Mouse (Mus musculus) ES-E14 (cell line): ENCODE data around the gene Xrcc2. TPM values are rescaled to one million over a fixed set of nuclear protein-coding genes. Genes with fewer than 3 reads are reported as not detected.
"Not testable (repeated sequence)": the region's sequence is repeated elsewhere in the genome, so short reads cannot be mapped to it uniquely, and the experiment has no call there.

Source experiments
- DNase-seq: peaks from one replicate; pipeline ENCODE4 v3.0.0-alpha.2; 2013; ENCODE audit warnings: low read depth, low spot score
- H3K27ac ChIP-seq: 2 replicates; pipeline ENCODE4 v1.5.1; 2012; ENCODE audit warnings: low read depth, mild to moderate bottlenecking, low read length, moderate library complexity, mixed read lengths; ENCODE audit not compliant: poor library complexity, insufficient read depth, severe bottlenecking
- H3K36me3 ChIP-seq: 2 replicates; pipeline ENCODE4 v1.6.1; 2012; ENCODE audit warnings: mild to moderate bottlenecking, low read length, moderate library complexity, mixed read lengths; ENCODE audit not compliant: control insufficient read depth, poor library complexity, insufficient read depth, severe bottlenecking
- H3K4me1 ChIP-seq, 2 experiments: fragments of 150-350 bp in 1 of 2; sonication (generic) in 1 of 2; 2 replicates each; pipeline ENCODE4 v1.6.1; 2012; ENCODE audit warnings: low read length in 2 of 2, mild to moderate bottlenecking in 1 of 2, mixed read lengths in 1 of 2; ENCODE audit not compliant: control insufficient read depth in 2 of 2, insufficient read depth in 2 of 2, poor library complexity in 1 of 2
- H3K4me3 ChIP-seq, 2 experiments: fragments of 150-350 bp in 1 of 2; sonication (generic) in 1 of 2; 2 replicates each; pipeline ENCODE4 v1.5.1; 2012; ENCODE audit warnings: low read length in 2 of 2, low read depth in 1 of 2, mild to moderate bottlenecking in 1 of 2, mixed read lengths in 1 of 2; ENCODE audit not compliant: insufficient read depth in 1 of 2, poor library complexity in 1 of 2, severe bottlenecking in 1 of 2
- H3K9ac ChIP-seq: 2 replicates; pipeline ENCODE4 v1.6.1; 2012; ENCODE audit warnings: low read depth, mild to moderate bottlenecking, low read length, mixed read lengths; ENCODE audit not compliant: poor library complexity, insufficient read depth, severe bottlenecking
- H3K9me3 ChIP-seq: fragments of 150-350 bp; sonication (generic); 2 replicates; pipeline ENCODE4 v1.6.1; 2012; ENCODE audit warnings: low read depth, mild to moderate bottlenecking, low read length; ENCODE audit not compliant: control insufficient read depth, insufficient read depth
- CHD2 ChIP-seq: IDR thresholded peaks from 2 replicates; pipeline ENCODE4 v1.6.1; 2014; ENCODE audit warnings: mild to moderate bottlenecking, low read depth, low read length, inconsistent platforms
- HCFC1 ChIP-seq: IDR thresholded peaks from 2 replicates; pipeline ENCODE4 v1.6.1; 2012; ENCODE audit warnings: low read length, inconsistent platforms, borderline replicate concordance; ENCODE audit not compliant: insufficient read depth
- MAFK ChIP-seq: IDR thresholded peaks from 2 replicates; pipeline ENCODE4 v1.6.1; 2014; ENCODE audit warnings: mild to moderate bottlenecking, low read depth, low read length, inconsistent platforms; ENCODE audit not compliant: insufficient read depth
- ZC3H11A ChIP-seq: IDR thresholded peaks from 2 replicates; pipeline ENCODE4 v1.6.1; 2012; ENCODE audit warnings: low read depth, mild to moderate bottlenecking, inconsistent platforms, low read length, borderline replicate concordance
- ZNF384 ChIP-seq: IDR thresholded peaks from 2 replicates; pipeline ENCODE4 v1.6.1; 2012; ENCODE audit warnings: low read depth, low read length, inconsistent platforms
- in situ Hi-C, 2 experiments: fragments of 600-800 bp; cut with MboI; formaldehyde crosslinking; loops; one replicate each; pipeline ENCODE4 v1.15.1; 2025; ENCODE audit warnings: low sequenced_read_pairs in 2 of 2, inconsistent platforms in 1 of 2; ENCODE audit not compliant: unreplicated experiment in 2 of 2
- total RNA-seq: library from RNA; depleted of rRNA; stranded (reverse); fragments of 300-350 nt; gene quantifications from 2 replicates; pipeline ENCODE4 v1.2.3, GENCODE M21; 2012

Xrcc2 gene
- total RNA-seq, 1 experiment = 32.1 TPM

- TF ChIP-seq ZNF384 (no peak), HCFC1 (no peak), ZC3H11A (no peak), MAFK (no peak), CHD2 (no peak)
- in situ Hi-C loops = no loop called here
- H3K9me3 ChIP-seq = no peaks in the 10 kb centered on the region
- DNase-seq = no peak
- H3K36me3 ChIP-seq = no peaks in the 10 kb centered on the region
- H3K9ac ChIP-seq = no peak overlapping the region
- H3K4me1 ChIP-seq = no peaks in the 10 kb centered on the region
- H3K27ac ChIP-seq = no peak overlapping the region
- H3K4me3 ChIP-seq = no peak overlapping the region
Observed at GRCm38 (mm10) chr5:25735861-25736260, 30.2 kb upstream of the Xrcc2 start.

- no peaks in the 10 kb centered on the region for H3K9me3 ChIP-seq
- DNase-seq = peak; percentile 9
- H3K36me3 ChIP-seq = no peaks in the 10 kb centered on the region
Observed at GRCm38 (mm10) chr5:25734318-25734717, 28.7 kb upstream of the Xrcc2 start.

GRCm38 (mm10) chr5:25724134-25724675 lies 18.6 kb upstream of the Xrcc2 start:
- TF ChIP-seq CHD2 (peak; percentile 88), HCFC1 (no peak)
- DNase-seq = no peak
- in situ Hi-C loops = loop anchor here in 1 of 2 experiments (10.0 kb wide), 1 partner anchor 299 kb away; no protein-coding TSS in a partner anchor
- no peaks in the 10 kb centered on the region for H3K36me3 ChIP-seq
- H3K4me1 ChIP-seq = peaks cover 0 to 1% of the 10 kb centered on the region in 2 experiments; a peak in 1 of 4 replicates
- H3K4me3 ChIP-seq = no peak overlapping the region
- no peak overlapping the region for H3K9ac ChIP-seq
- no peaks in the 10 kb centered on the region for H3K9me3 ChIP-seq
- no peak overlapping the region for H3K27ac ChIP-seq

More at GRCm38 (mm10) chr5:25734318-25734717, 28.7 kb upstream of the Xrcc2 start:
- Histone ChIP-seq H3K9ac (no peak overlapping the region), H3K4me1 (no peaks in the 10 kb centered on the region), H3K4me3 (no peak overlapping the region), H3K27ac (no peak overlapping the region)
- TF ChIP-seq ZNF384 = no peak
- TF ChIP-seq ZC3H11A = peak; percentile 93
- in situ Hi-C loops = no loop called here

- Histone ChIP-seq H3K9me3 (no peaks in the 10 kb centered on the region), H3K4me3 (no peak overlapping the region), H3K36me3 (no peaks in the 10 kb centered on the region), H3K4me1 (peaks cover 0 to 1% of the 10 kb centered on the region in 2 experiments; a peak in 1 of 4 replicates), H3K9ac (no peak overlapping the region), H3K27ac (no peak overlapping the region)
- in situ Hi-C loops = loop anchor here in 1 of 2 experiments (10.0 kb wide), 1 partner anchor 298 kb away; no protein-coding TSS in a partner anchor
- DNase-seq = no peak
- TF ChIP-seq CHD2 (no peak), MAFK (no peak), HCFC1 (no peak), ZNF384 (no peak), ZC3H11A (no peak)
Observed at GRCm38 (mm10) chr5:25723016-25723415, 17.4 kb upstream of the Xrcc2 start.

GRCm38 (mm10) chr5:25719390-25719789 lies 13.8 kb upstream of the Xrcc2 start:
- no peaks in the 10 kb centered on the region for H3K9me3 ChIP-seq
- H3K36me3 ChIP-seq = no peaks in the 10 kb centered on the region
- no peak overlapping the region for H3K4me3 ChIP-seq
- H3K27ac ChIP-seq = no peak overlapping the region
- DNase-seq = no peak
- in situ Hi-C loops = no loop called here
- H3K4me1 ChIP-seq = peaks cover 0 to 1% of the 10 kb centered on the region in 2 experiments; a peak in 1 of 4 replicates
- H3K9ac ChIP-seq = no peak overlapping the region
- no peak for TF ChIP-seq CHD2
- no peak for TF ChIP-seq HCFC1
- TF ChIP-seq MAFK = no peak
- TF ChIP-seq ZC3H11A = no peak
- no peak for TF ChIP-seq ZNF384

- H3K9me3 ChIP-seq, H3K27ac ChIP-seq, H3K4me1 ChIP-seq, H3K36me3 ChIP-seq, H3K4me3 ChIP-seq, H3K9ac ChIP-seq, in situ Hi-C loops, DNase-seq: not testable (repeated sequence)
Observed at GRCm38 (mm10) chr5:25713001-25713706, 7.5 kb upstream of the Xrcc2 start.
